Mouse (Mus musculus) lung, adult 10 weeks (tissue): ENCODE results near the gene Arhgef15. TPM values are rescaled to one million over a fixed set of nuclear protein-coding genes. Genes with fewer than 3 reads are reported as not detected.

Source experiments
- polyA plus RNA-seq: library from polyadenylated mRNA; stranded (reverse); fragments of 350-450 nt; fragmentation: Illumina TruSeq; extraction: RNeasy Lipid Tissue Mini Kit (QIAGEN cat#74804); gene quantifications from one replicate; pipeline ENCODE4 v1.2.3, GENCODE M21; 2014; ENCODE audit warnings: low read depth, low replicate concordance; ENCODE audit not compliant: insufficient read depth

Gene Arhgef15
- polyA plus RNA-seq = 34.6 TPM

GRCm38 (mm10) chr11:68957308-68957707, at the start of gene Arhgef15:
Gene Arhgef15, minus strand, starts transcription at chr11:68957480.

GRCm38 (mm10) chr11:68975085-68975484, 17.8 kb upstream of the Arhgef15 start, which contains the start of gene Rangrf:
Gene Rangrf, minus strand, starts transcription at chr11:68975185.

GRCm38 (mm10) chr11:68967337-68968282, 10.3 kb upstream of the Arhgef15 start, which contains the start of gene Slc25a35:
Gene Slc25a35, plus strand, starts transcription at chr11:68968131.

GRCm38 (mm10) chr11:68926981-68927380, 30.3 kb downstream of the Arhgef15 start, which contains the start of gene Odf4:
Gene Odf4, minus strand, starts transcription at chr11:68927081.

GRCm38 (mm10) chr11:68901351-68902046, 55.8 kb downstream of the Arhgef15 start, which contains the start of gene Rpl26:
Gene Rpl26, plus strand, starts transcription at chr11:68901583.

Other genes starting within 250 kb of the Arhgef15 start
- 43.4 TPM for gene Ndel1, start 85.6 kb downstream of the Arhgef15 start, polyA plus RNA-seq
- gene Rnf222, start 68.9 kb downstream of the Arhgef15 start, polyA plus RNA-seq = not detected
- 2,813 TPM for gene Rpl26, start 55.9 kb downstream of the Arhgef15 start, polyA plus RNA-seq
- gene Odf4, start 30.4 kb downstream of the Arhgef15 start, polyA plus RNA-seq = not detected
- gene Slc25a35, start 10.7 kb upstream of the Arhgef15 start, polyA plus RNA-seq = 9.0 TPM
- 17.0 TPM for gene Rangrf, start 17.7 kb upstream of the Arhgef15 start, polyA plus RNA-seq
- gene Pfas, start 51.0 kb upstream of the Arhgef15 start, polyA plus RNA-seq = 2.7 TPM
- gene Ctc1, start 58.4 kb upstream of the Arhgef15 start, polyA plus RNA-seq = 14.5 TPM
- 1.7 TPM for gene Aurkb, start 88.2 kb upstream of the Arhgef15 start, polyA plus RNA-seq
- 15.7 TPM for gene Borcs6, start 102.2 kb upstream of the Arhgef15 start, polyA plus RNA-seq
- gene Tmem107, start 113.3 kb upstream of the Arhgef15 start, polyA plus RNA-seq = 46.5 TPM
- gene Vamp2, start 131.0 kb upstream of the Arhgef15 start, polyA plus RNA-seq = 71.0 TPM
- gene Per1, start 137.7 kb upstream of the Arhgef15 start, polyA plus RNA-seq = 18.4 TPM
- 0.12 TPM for gene Hes7, start 162.9 kb upstream of the Arhgef15 start, polyA plus RNA-seq
- gene 9130213A22Rik, start 165.1 kb upstream of the Arhgef15 start, polyA plus RNA-seq = 0.39 TPM
- 0.39 TPM for gene Aloxe3, start 168.4 kb upstream of the Arhgef15 start, polyA plus RNA-seq
- gene Alox12b, start 199.5 kb upstream of the Arhgef15 start, polyA plus RNA-seq = not detected
- 0.07 TPM for gene Alox8, start 240.4 kb upstream of the Arhgef15 start, polyA plus RNA-seq